Mouse (Mus musculus) megakaryocyte, embryonic 14.5 days (primary cell): ENCODE measurements around the gene Nmnat3.

ENCODE experiments used
- FLI1 ChIP-seq: IDR thresholded peaks from 2 replicates; pipeline ENCODE4 v1.6.1; 2012; ENCODE audit warnings: low read length, inconsistent platforms, mixed read lengths
- GATA1 ChIP-seq: IDR thresholded peaks from 3 replicates; pipeline ENCODE4 v1.6.1; 2012; ENCODE audit warnings: mixed read lengths, low read length, inconsistent platforms, borderline replicate concordance

DNA sequence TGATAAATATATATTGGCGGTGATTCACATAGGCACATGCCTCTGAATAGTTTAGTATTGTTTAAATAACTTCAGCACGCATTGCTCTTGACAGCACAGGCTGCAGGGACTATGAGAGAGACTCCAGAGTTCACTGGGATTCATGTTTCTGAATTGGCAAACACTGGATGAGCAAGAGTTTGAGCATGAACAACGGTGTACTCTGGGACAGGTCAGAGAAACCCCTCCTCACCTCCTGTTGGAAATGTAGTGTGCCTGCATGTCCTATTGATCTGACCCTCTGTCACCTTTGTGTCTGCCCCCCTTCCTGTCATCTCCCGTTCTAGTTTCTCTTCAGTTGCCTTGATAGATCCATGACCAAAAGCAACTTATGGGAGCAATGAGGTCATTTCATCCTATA, 128.2 kb downstream of the Nmnat3 start:
- TF ChIP-seq GATA1 (no peak), FLI1 (no peak)
